Mouse (Mus musculus): ENCODE results near the gene Prph2. TPM values are rescaled to one million over a fixed set of nuclear protein-coding genes. Genes with fewer than 3 reads are reported as not detected.

Prph2 gene
- polyA plus RNA-seq, 1 experiment from 2014 or later, result 0.09 TPM

GRCm38 (mm10) chr17:46946276-46946675, 36.0 kb downstream of the Prph2 start:
- no peaks in the 10 kb centered on the region for H3K9me3 ChIP-seq (ENCODE audit: low read length)
- no peak overlapping the region for H3K9ac ChIP-seq (replicated peaks; ENCODE audit: low read length)
- peaks cover 74% of the 10 kb centered on the region for H3K36me3 ChIP-seq (ENCODE audit: insufficient read depth, low read length)
- no peak overlapping the region for H3K4me3 ChIP-seq (ENCODE audit: low read length)
- WGBS, result 95% methylated on average over 9 of the region's 9 CpGs
- no peak overlapping the region for H3K27ac ChIP-seq (ENCODE audit: low read length)
- H3K4me1 ChIP-seq (ENCODE audit: insufficient read depth, low read length), result no peaks in the 10 kb centered on the region
- no peak overlapping the region for H3K4me2 ChIP-seq (replicated peaks; ENCODE audit: low read depth, low read length)
- no peak for ATAC-seq (ENCODE audit: low FRiP score, low TSS enrichment)
- H3K27me3 ChIP-seq (ENCODE audit: insufficient read depth, low read length), result no peaks in the 10 kb centered on the region

DNA sequence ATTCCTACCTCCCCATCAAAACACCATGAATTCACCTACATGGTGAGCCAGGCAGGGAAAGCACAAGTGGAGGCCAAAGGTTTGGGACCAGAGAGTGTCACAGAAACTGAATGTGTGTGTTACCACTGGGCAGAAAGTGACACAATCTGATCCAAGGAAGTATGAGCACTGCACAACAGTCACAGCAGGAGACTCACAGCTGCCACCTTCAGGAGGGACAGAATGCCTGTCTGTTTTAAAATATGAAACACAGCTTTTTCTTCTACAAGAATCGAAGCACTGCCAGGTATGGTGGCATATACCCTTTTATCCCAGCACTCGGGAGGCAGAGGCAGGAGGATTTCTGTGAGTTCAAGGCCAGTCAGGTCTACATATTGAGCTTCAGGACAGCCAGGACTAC, 47.8 kb downstream of the Prph2 start:
- H3K4me3 ChIP-seq (ENCODE audit: low read length), result no peak overlapping the region
- no peak overlapping the region for H3K9ac ChIP-seq (replicated peaks; ENCODE audit: low read length)
- peaks cover 88% of the 10 kb centered on the region for H3K36me3 ChIP-seq (ENCODE audit: insufficient read depth, low read length)
- no peak overlapping the region for H3K4me2 ChIP-seq (replicated peaks; ENCODE audit: low read depth, low read length)
- 90% methylated on average over 2 of the region's 2 CpGs for WGBS
- ATAC-seq (ENCODE audit: low FRiP score, low TSS enrichment), result no peak
- no peak overlapping the region for H3K27ac ChIP-seq (ENCODE audit: low read length)
- no peaks in the 10 kb centered on the region for H3K9me3 ChIP-seq (ENCODE audit: low read length)
- no peaks in the 10 kb centered on the region for H3K4me1 ChIP-seq (ENCODE audit: insufficient read depth, low read length)
- H3K27me3 ChIP-seq (ENCODE audit: insufficient read depth, low read length), result no peaks in the 10 kb centered on the region

GRCm38 (mm10) chr17:46960216-46960615, 50.0 kb downstream of the Prph2 start:
- Histone ChIP-seq H3K9me3 (ENCODE audit: low read length) (no peaks in the 10 kb centered on the region), H3K27me3 (ENCODE audit: insufficient read depth, low read length) (no peaks in the 10 kb centered on the region), H3K4me3 (ENCODE audit: low read length) (no peak overlapping the region), H3K4me2 (replicated peaks; ENCODE audit: low read depth, low read length) (no peak overlapping the region), H3K36me3 (ENCODE audit: insufficient read depth, low read length) (peaks cover 92% of the 10 kb centered on the region), H3K9ac (replicated peaks; ENCODE audit: low read length) (no peak overlapping the region), H3K4me1 (ENCODE audit: insufficient read depth, low read length) (no peaks in the 10 kb centered on the region), H3K27ac (ENCODE audit: low read length) (no peak overlapping the region)
- no peak for ATAC-seq (ENCODE audit: low FRiP score, low TSS enrichment)
- WGBS, result 91% methylated on average over 10 of the region's 10 CpGs

- H3K27me3 ChIP-seq (ENCODE audit: insufficient read depth, low read length), result no peaks in the 10 kb centered on the region
- 77% methylated on average over 3 of the region's 3 CpGs for WGBS
- no peaks in the 10 kb centered on the region for H3K4me1 ChIP-seq (ENCODE audit: insufficient read depth, low read length)
- no peak overlapping the region for H3K27ac ChIP-seq (ENCODE audit: low read length)
- no peak overlapping the region for H3K4me3 ChIP-seq (ENCODE audit: low read length)
- no peaks in the 10 kb centered on the region for H3K9me3 ChIP-seq (ENCODE audit: low read length)
- peaks cover 93% of the 10 kb centered on the region for H3K36me3 ChIP-seq (ENCODE audit: insufficient read depth, low read length)
- H3K4me2 ChIP-seq (replicated peaks; ENCODE audit: low read depth, low read length), result no peak overlapping the region
- no peak for ATAC-seq (ENCODE audit: low FRiP score, low TSS enrichment)
- H3K9ac ChIP-seq (replicated peaks; ENCODE audit: low read length), result no peak overlapping the region
These were observed 51.9 kb downstream of the Prph2 start for GRCm38 (mm10) chr17:46962153-46962552.

DNA sequence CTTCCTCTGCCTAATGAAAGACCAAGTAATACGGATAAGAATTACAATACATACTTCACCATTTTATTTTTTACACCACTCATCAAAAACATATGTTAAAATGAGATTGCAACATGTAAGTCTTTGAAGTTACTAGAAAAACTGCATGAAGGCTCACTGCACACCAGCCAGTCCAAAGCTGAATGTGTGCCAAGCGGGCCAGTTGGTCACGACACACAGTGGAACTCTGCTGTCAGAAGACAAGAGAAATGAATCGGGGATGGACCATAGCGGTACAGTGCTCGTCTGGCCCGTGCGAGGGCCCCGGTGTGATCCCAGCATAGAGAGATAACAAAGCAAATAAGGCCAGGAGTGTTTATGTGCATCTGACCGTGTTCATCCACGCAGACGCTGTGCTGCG, 52.9 kb downstream of the Prph2 start:
- Histone ChIP-seq H3K4me1 (ENCODE audit: insufficient read depth, low read length) (no peaks in the 10 kb centered on the region), H3K4me3 (ENCODE audit: low read length) (no peak overlapping the region), H3K27me3 (ENCODE audit: insufficient read depth, low read length) (no peaks in the 10 kb centered on the region), H3K36me3 (ENCODE audit: insufficient read depth, low read length) (peaks cover 93% of the 10 kb centered on the region), H3K27ac (ENCODE audit: low read length) (no peak overlapping the region), H3K9me3 (ENCODE audit: low read length) (no peaks in the 10 kb centered on the region), H3K9ac (replicated peaks; ENCODE audit: low read length) (no peak overlapping the region), H3K4me2 (replicated peaks; ENCODE audit: low read depth, low read length) (no peak overlapping the region)
- 90% methylated on average over 13 of the region's 13 CpGs for WGBS
- ATAC-seq (ENCODE audit: low FRiP score, low TSS enrichment), result no peak

- no peak overlapping the region for H3K4me2 ChIP-seq (replicated peaks; ENCODE audit: low read depth, low read length)
These were observed 56.6 kb downstream of the Prph2 start for GRCm38 (mm10) chr17:46966892-46967291.

GRCm38 (mm10) chr17:46972603-46973002, 62.3 kb downstream of the Prph2 start:
- WGBS, result 97% methylated on average over 7 of the region's 7 CpGs
- Histone ChIP-seq H3K9me3 (ENCODE audit: low read length) (peaks cover 11% of the 10 kb centered on the region), H3K27ac (ENCODE audit: low read length) (no peak overlapping the region), H3K4me1 (ENCODE audit: insufficient read depth, low read length) (no peaks in the 10 kb centered on the region), H3K4me3 (ENCODE audit: low read length) (no peak overlapping the region), H3K9ac (replicated peaks; ENCODE audit: low read length) (no peak overlapping the region), H3K4me2 (replicated peaks; ENCODE audit: low read depth, low read length) (no peak overlapping the region), H3K36me3 (ENCODE audit: insufficient read depth, low read length) (peaks cover 87% of the 10 kb centered on the region), H3K27me3 (ENCODE audit: insufficient read depth, low read length) (no peaks in the 10 kb centered on the region)
- ATAC-seq (ENCODE audit: low FRiP score, low TSS enrichment), result no peak

More at GRCm38 (mm10) chr17:46966892-46967291, 56.6 kb downstream of the Prph2 start:
- 80% methylated on average over 14 of the region's 14 CpGs for WGBS
- peaks cover 93% of the 10 kb centered on the region for H3K36me3 ChIP-seq (ENCODE audit: insufficient read depth, low read length)
- no peak overlapping the region for H3K27ac ChIP-seq (ENCODE audit: low read length)
- H3K9ac ChIP-seq (replicated peaks; ENCODE audit: low read length), result no peak overlapping the region
- no peaks in the 10 kb centered on the region for H3K9me3 ChIP-seq (ENCODE audit: low read length)
- H3K27me3 ChIP-seq (ENCODE audit: insufficient read depth, low read length), result no peaks in the 10 kb centered on the region
- H3K4me1 ChIP-seq (ENCODE audit: insufficient read depth, low read length), result no peaks in the 10 kb centered on the region
- H3K4me3 ChIP-seq (ENCODE audit: low read length), result no peak overlapping the region
- no peak for ATAC-seq (ENCODE audit: low FRiP score, low TSS enrichment)

Other genes with a start within 250 kb of the Prph2 start
- gene Rrp36, start 236.1 kb upstream of the Prph2 start, polyA plus RNA-seq (2015; fragmentation: Nextera tagmentation; extraction: Ambion mirVana), result 69.2 and 69.6 TPM in 2 replicates
- 162 and 172 TPM in 2 replicates for gene Mea1, start 231.7 kb upstream of the Prph2 start, polyA plus RNA-seq (2015; fragmentation: Nextera tagmentation; extraction: Ambion mirVana)
- 137 and 141 TPM in 2 replicates for gene Klhdc3, start 229.5 kb upstream of the Prph2 start, polyA plus RNA-seq (2015; fragmentation: Nextera tagmentation; extraction: Ambion mirVana)
- gene Ppp2r5d, start 205.3 kb upstream of the Prph2 start, polyA plus RNA-seq (2015; fragmentation: Nextera tagmentation; extraction: Ambion mirVana), result 110 and 112 TPM in 2 replicates
- gene Pex6, start 199.0 kb upstream of the Prph2 start, polyA plus RNA-seq (2015; fragmentation: Nextera tagmentation; extraction: Ambion mirVana), result 26.8 and 27.4 TPM in 2 replicates
- 2.4 and 2.7 TPM in 2 replicates for gene Gnmt, start 181.3 kb upstream of the Prph2 start, polyA plus RNA-seq (2015; fragmentation: Nextera tagmentation; extraction: Ambion mirVana)
- gene Cnpy3, start 158.2 kb upstream of the Prph2 start, polyA plus RNA-seq (2015; fragmentation: Nextera tagmentation; extraction: Ambion mirVana), result 85.9 and 94.5 TPM in 2 replicates
- gene Ptcra, start 146.7 kb upstream of the Prph2 start, polyA plus RNA-seq (2015; fragmentation: Nextera tagmentation; extraction: Ambion mirVana), result 0.22 and 0.29 TPM in 2 replicates
- gene 2310039H08Rik, start 137.8 kb upstream of the Prph2 start, polyA plus RNA-seq (2015; fragmentation: Nextera tagmentation; extraction: Ambion mirVana), result 76.1 and 89.9 TPM in 2 replicates
- 165 and 173 TPM in 2 replicates for gene Rpl7l1, start 127.8 kb upstream of the Prph2 start, polyA plus RNA-seq (2015; fragmentation: Nextera tagmentation; extraction: Ambion mirVana)
- 3.2 and 3.6 TPM in 2 replicates for gene Bicral, start 52.0 kb upstream of the Prph2 start, polyA plus RNA-seq (2015; fragmentation: Nextera tagmentation; extraction: Ambion mirVana)
- gene Tbcc, start 19.8 kb upstream of the Prph2 start, polyA plus RNA-seq (2015; fragmentation: Nextera tagmentation; extraction: Ambion mirVana), result 49.8 and 54.7 TPM in 2 replicates
- 19.9 and 21.1 TPM in 2 replicates for gene Ubr2, start 100.1 kb downstream of the Prph2 start, polyA plus RNA-seq (2015; fragmentation: Nextera tagmentation; extraction: Ambion mirVana)

Data from kidney, embryonic 16.5 days (tissue).